8 mouse cellular contexts compared by ENCODE assay signal in genomic region chr5:32302991-32303921, GRCm38 (mm10).
DNase-seq lines count a peak whose midpoint lies in the region; ATAC-seq lines count a peak whose summit lies in the region.

No protein-coding gene starts in this region.

- H3K4me1 ChIP-seq in intestine, embryonic 14.5 days (replicated peaks; ENCODE audit: control insufficient read depth, insufficient read depth, low read length) = no peaks in the 10 kb centered on the region; the same call in 1 of the 2 replicates
- peaks cover 8% of the 10 kb centered on the region for H3K4me1 ChIP-seq in midbrain, embryonic 10.5 days

- H3K4me3 ChIP-seq in intestine, embryonic 14.5 days (ENCODE audit: low read depth, low read length) = peak overlapping the region; percentile 23
- H3K4me3 ChIP-seq in midbrain, embryonic 10.5 days = peak overlapping the region; percentile 42

- 8% methylated on average over 23 of the region's 23 CpGs for WGBS in intestine, embryonic 14.5 days
- WGBS in midbrain, embryonic 10.5 days = 10% methylated on average over 23 of the region's 23 CpGs

- DNase-seq in R1 (ENCODE audit: low read depth, low spot score) = peak; percentile 55
- peak; percentile 65 to 77 for DNase-seq in cerebellum, postnatal 10 days
- peak; percentile 24 to 42 for DNase-seq in frontal cortex, postnatal 14 days (ENCODE audit: low spot score in 2 of 2)
- peak; percentile 77 for DNase-seq in intestine, embryonic 14.5 days (ENCODE audit: low spot score)
- DNase-seq in left cerebral cortex, postnatal 25 days (ENCODE audit: low spot score in 2 of 2) = peak; percentile 60 to 65
- peak; percentile 74 for DNase-seq in midbrain, embryonic 10.5 days (ENCODE audit: low spot score)
- DNase-seq in skeletal muscle tissue, adult 2 months (ENCODE audit: low read depth, low spot score) = peak; percentile 6
- DNase-seq in natural killer cell, adult 2 months (ENCODE audit: low spot score in 2 of 2) = no peak

- H3K4me2 ChIP-seq in intestine, embryonic 14.5 days (ENCODE audit: low read length) = peak overlapping the region; percentile 52

- no peaks in the 10 kb centered on the region for H3K36me3 ChIP-seq in intestine, embryonic 14.5 days (ENCODE audit: control insufficient read depth, insufficient read depth, low read length)
- no peaks in the 10 kb centered on the region for H3K36me3 ChIP-seq in midbrain, embryonic 10.5 days

- intact Hi-C loops in left cerebral cortex, postnatal 25 days (cut with DNase I) = loop anchor here (5.0 kb wide), 2 partner anchors 86 to 741 kb away; no protein-coding TSS in a partner anchor

- peak overlapping the region; percentile 29; the same call in 1 of the 2 replicates for H3K9ac ChIP-seq in intestine, embryonic 14.5 days (ENCODE audit: low read length)

- H3K27ac ChIP-seq in intestine, embryonic 14.5 days (ENCODE audit: low read depth) = no peak overlapping the region
- peak overlapping the region; percentile 59 for H3K27ac ChIP-seq in midbrain, embryonic 10.5 days (replicated peaks)

- peak; percentile 74; the same call in 1 of the 2 replicates for ATAC-seq in intestine, embryonic 14.5 days (replicated peaks; ENCODE audit: low FRiP score, low TSS enrichment, low read depth)

- H3K27me3 ChIP-seq in intestine, embryonic 14.5 days (replicated peaks; ENCODE audit: control insufficient read depth, insufficient read depth, low read length) = 0 out of 2 replicates have a peak, but pooled peaks cover 4% of the 10 kb centered on the region
- peaks cover 7% of the 10 kb centered on the region; the same call in 1 of the 2 replicates for H3K27me3 ChIP-seq in midbrain, embryonic 10.5 days (ENCODE audit: low read depth, poor library complexity, severe bottlenecking)

- H3K9me3 ChIP-seq in intestine, embryonic 14.5 days (ENCODE audit: control insufficient read depth, low read length) = no peaks in the 10 kb centered on the region
- no peaks in the 10 kb centered on the region for H3K9me3 ChIP-seq in midbrain, embryonic 10.5 days (replicated peaks)

Comparison
In these comparisons a context has a peak if more than half of its experiments do, and no peak if none do; other contexts are left out.
1. DNase-seq: peak in R1 (single experiment), cerebellum, postnatal 10 days (2 of 2), frontal cortex, postnatal 14 days (2 of 2), intestine, embryonic 14.5 days (single experiment), left cerebral cortex, postnatal 25 days (2 of 2), midbrain, embryonic 10.5 days (single experiment) and skeletal muscle tissue, adult 2 months (single experiment); none in natural killer cell, adult 2 months (0 of 2).